Mouse (Mus musculus): ENCODE results near the gene Slc35f1.

Gene Slc35f1

DNA sequence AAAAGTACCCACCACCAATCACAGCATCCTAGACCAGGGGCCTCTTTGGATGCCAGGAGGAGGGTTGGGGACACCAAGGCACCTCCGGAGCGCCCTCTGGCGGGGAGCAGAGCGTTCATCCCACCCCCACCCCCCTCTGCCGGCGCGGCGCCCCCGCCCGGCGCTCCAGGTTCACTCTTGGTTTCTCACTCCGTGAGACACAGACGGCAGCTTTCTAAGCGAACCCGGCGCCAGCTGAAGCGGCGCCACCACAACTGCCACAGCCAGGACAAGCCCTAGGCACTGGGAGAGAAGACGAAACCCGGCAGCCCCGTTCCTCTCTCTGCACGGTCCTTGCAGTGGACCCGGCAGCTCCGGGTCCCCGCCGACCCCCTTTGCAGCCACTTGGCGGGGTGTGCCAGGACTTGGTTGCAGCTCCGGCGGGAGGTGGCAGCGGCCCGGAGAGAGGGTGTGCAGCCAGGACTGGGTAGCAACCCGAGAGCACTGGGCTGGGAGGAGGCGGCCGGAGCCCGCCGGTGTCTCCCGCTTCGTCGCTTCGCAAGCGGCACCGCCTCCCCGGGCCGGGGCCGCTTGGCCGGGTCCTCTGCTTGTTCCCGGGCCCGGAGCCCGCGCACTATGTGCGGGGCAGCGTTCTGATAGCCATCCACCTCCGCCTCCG is at the start of gene Slc35f1:
Gene Slc35f1, plus strand, starts transcription at position 200 of the 658 bp plus-strand sequence.
- DNase-seq (ENCODE audit: extremely low read depth, insufficient read length, low spot score), result peak; percentile 2

GRCm38 (mm10) chr10:52671234-52671633 is 19.1 kb upstream of the Slc35f1 start:
- no peak for DNase-seq (ENCODE audit: extremely low read depth, insufficient read length, low spot score)

- DNase-seq (ENCODE audit: extremely low read depth, insufficient read length, low spot score), result peak; percentile 2
Observed at GRCm38 (mm10) chr10:52690992-52691731, 829 bp downstream of the Slc35f1 start.

DNA sequence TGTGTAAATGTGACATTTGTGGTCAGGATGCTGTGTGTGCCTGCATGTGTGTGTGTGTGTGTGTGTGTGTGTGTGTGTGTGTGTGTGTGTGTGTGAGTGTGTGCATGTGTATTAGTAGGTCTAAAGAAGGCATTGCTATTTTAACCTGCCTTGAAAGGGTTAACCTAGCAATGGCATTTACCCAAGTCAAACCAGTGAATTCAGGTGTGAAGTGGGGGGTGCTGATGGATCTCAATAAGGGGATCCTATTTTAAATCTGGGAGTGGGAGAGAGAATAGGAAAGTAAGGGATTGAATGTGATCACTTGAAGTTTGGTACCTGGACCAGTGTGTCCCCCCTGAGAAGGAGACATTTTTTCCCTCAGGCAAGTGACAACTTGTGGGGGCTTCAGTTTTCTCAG is 13.4 kb downstream of the Slc35f1 start:
- DNase-seq (ENCODE audit: extremely low read depth, insufficient read length, low spot score), result no peak

- DNase-seq (ENCODE audit: extremely low read depth, insufficient read length, low spot score), result peak; percentile 6
Observed at GRCm38 (mm10) chr10:52704101-52705051, 14.0 kb downstream of the Slc35f1 start.

DNA sequence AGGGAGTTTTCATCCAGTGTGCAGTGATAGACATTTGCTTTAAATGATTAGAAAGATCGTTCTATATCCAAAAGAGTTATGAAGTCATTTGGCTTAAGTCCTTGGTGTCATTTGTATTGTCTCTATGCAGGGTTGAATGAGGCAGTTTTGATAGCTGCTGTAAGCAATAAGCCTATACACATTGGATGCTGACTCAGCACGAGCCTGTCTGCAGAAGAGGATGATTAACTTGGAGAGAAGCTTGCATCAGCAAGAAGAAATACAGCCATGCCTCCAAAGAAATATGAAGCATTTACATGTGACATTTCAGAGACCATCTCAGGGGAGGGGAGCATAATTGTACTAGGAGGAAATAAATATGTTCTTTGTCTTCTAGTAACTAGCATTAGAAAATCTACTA is 19.1 kb downstream of the Slc35f1 start:
- DNase-seq (ENCODE audit: extremely low read depth, insufficient read length, low spot score), result no peak

- no peak for DNase-seq (ENCODE audit: extremely low read depth, insufficient read length, low spot score)
Observed at GRCm38 (mm10) chr10:52712166-52712565, 21.8 kb downstream of the Slc35f1 start.

GRCm38 (mm10) chr10:52714557-52714956 is 24.2 kb downstream of the Slc35f1 start:
- no peak for DNase-seq (ENCODE audit: extremely low read depth, insufficient read length, low spot score)

GRCm38 (mm10) chr10:52715146-52715545 is 24.8 kb downstream of the Slc35f1 start:
- DNase-seq (ENCODE audit: extremely low read depth, insufficient read length, low spot score), result no peak

DNA sequence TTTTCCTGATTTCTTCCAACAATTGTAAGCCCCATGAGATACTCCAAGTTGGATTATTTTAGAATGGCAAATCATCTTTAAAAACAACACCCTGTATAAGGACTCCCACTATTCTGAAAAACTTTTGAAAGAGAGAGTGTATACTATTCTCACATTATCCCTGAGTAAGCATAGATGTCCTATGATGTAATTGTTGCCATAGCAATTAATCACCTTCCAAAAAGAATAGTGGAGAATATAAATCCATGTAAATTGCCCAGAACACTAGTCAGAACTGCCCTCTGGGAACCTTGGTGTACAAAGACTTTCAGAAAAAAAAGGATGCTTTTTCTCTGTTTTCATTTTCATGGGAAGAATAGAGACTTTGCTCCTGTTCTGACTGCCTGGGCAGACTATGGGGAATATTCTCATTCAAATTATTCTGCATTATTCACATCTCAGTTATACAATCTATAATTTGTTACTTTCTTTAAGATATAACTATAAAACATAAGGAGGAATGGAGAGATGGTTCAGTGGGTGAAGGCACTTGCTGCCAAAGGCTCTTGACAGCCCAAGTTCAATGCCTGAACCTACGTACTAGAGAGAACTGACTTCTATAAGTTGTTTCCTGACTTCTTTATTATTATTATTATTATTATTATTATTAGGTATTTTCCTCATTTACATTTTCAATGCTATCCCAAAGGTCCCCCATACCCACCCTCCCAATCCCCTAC is 28.0 kb downstream of the Slc35f1 start:
- DNase-seq (ENCODE audit: extremely low read depth, insufficient read length, low spot score), result no peak

- no peak for DNase-seq (ENCODE audit: extremely low read depth, insufficient read length, low spot score)
Observed at GRCm38 (mm10) chr10:52726674-52727073, 36.3 kb downstream of the Slc35f1 start.

DNA sequence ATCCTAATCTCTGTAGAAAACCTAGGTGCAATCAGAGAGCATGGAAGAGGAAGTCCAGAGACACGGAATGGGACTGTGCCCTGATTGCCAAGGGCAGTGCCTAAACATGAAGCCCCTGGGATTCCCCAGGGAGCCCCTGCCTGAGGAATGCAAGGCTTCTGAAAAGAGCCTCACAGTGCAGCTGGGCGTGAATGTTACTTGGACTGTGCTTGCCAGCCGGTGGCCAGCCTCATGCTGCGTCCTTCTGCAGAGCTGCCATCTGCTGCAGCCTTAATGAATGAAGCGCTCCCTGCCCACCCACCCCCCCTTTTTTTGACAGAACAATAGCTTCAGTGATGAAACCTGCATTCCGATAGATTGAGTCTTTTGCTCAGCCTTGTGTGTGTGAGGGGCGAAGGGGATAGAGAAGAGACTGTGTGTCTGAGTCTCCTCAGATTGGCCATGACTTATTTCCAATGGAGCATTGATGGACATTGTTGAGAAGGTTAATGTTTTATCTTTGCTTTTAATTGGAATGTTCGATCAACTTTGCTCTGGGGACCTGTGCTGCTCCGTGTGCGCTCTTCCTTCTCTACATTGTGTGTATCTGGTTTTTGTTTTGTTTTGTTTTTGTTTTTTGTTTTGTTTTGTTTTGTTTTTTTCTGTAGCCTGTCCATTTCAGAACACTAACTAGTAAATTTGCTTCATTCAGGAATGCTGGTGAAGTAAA is 52.5 kb downstream of the Slc35f1 start:
- no peak for DNase-seq (ENCODE audit: extremely low read depth, insufficient read length, low spot score)

GRCm38 (mm10) chr10:52743831-52744230 is 53.5 kb downstream of the Slc35f1 start:
- no peak for DNase-seq (ENCODE audit: extremely low read depth, insufficient read length, low spot score)

- no peak for DNase-seq (ENCODE audit: extremely low read depth, insufficient read length, low spot score)
Observed at GRCm38 (mm10) chr10:52748028-52748597, 57.8 kb downstream of the Slc35f1 start.

DNA sequence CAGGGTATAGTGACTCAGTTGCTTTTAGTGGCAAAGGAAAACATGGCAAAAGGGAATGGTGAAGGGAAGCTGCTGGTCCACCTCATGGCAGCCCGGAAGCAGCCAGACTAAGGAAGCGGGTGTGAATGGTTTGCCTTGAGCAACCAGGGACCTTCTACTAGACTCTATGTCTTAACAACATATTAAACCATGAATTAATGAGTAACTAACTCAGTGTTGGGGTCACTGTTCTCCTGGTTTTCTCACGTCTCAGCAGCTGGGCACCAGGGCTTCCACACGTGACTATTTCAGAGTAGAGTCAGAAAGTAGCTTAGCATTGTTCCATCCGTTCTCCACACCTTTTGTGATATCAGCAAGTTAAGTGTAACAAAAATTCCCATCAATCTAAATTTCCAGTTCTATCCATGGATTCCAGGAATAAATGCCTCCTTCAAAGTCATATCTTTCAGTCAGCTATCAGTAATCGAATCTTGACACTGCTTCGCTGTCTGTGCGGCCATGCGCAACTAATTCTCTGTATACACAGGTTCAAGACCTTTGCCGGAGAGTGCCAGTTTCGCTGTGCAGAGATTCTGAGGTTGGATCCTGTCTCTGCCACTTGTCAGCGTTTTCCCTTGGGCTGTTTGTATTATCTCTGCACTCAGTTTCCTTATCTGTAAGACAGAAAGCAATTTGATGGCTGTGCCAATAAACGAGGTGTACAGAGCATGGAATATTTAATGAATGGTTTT is 65.8 kb downstream of the Slc35f1 start:
- DNase-seq (ENCODE audit: extremely low read depth, insufficient read length, low spot score), result no peak

- no peak for DNase-seq (ENCODE audit: extremely low read depth, insufficient read length, low spot score)
Observed at GRCm38 (mm10) chr10:52757496-52758260, 67.3 kb downstream of the Slc35f1 start.

DNA sequence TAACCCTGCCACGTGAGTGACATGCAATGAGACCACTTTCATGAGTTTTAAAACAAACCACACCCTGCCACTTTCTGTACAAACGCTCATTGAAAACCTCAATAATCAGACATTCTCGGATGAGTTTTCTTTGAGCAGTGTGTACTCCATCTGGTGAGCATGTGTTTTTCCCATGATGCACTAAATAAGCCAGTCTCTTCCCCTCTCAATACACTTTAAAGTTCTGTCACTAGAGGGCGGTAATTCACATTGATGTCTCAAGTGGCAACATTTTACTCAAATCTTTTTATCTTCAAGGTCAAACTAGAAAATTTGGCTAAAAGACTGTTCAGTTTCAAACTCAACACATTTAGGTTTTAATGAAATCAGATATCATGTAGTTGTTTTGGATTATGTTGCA is 68.3 kb downstream of the Slc35f1 start:
- DNase-seq (ENCODE audit: extremely low read depth, insufficient read length, low spot score), result no peak

DNA sequence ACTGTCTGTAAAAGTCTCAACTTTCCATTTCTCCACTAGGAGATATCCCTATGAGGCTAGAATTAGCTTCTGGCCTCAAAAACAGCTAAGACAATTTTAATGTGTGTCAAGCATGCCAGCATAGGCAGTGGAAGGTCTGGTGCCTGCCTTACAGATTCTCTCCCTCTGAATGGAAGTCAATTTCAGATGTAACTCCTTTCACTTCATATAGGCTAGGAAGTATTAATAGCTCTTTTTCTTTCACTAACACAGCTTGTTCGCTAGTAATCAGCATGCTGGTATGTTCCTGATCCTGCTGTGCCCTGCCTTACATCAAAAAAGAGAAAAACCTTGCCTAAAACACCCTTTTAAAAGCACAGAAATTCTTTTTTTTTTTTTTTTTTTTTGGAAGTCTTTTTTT is 70.2 kb downstream of the Slc35f1 start:
- DNase-seq (ENCODE audit: extremely low read depth, insufficient read length, low spot score), result no peak
